Mouse (Mus musculus) MN1 (cell line): ENCODE measurements around the gene Ptprb.

Source experiments
- DNase-seq: peaks from one replicate; pipeline ENCODE4 v3.0.0-alpha.2; 2016; ENCODE audit warnings: low spot score

The Ptprb gene

DNA sequence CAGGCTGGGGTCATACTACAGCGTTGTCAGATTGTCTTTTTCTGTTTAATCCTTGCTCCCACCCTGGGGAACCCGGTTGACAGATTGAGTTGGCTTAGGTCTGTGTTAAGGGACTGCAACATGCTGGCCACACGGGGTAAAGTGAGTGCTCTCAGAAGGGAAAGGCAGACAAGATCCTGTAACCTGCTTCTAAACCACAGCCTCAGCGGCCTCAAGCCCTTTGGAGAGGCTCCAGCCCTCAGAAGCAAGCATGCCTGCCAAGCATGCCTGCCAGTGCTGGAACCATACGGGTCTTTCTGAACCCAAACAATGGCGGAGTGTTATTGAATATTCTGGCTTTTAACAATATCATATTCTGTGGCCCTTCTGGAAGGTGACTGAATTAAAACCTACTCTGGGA is 149.6 kb downstream of the Ptprb start:
- no peak for DNase-seq

DNA sequence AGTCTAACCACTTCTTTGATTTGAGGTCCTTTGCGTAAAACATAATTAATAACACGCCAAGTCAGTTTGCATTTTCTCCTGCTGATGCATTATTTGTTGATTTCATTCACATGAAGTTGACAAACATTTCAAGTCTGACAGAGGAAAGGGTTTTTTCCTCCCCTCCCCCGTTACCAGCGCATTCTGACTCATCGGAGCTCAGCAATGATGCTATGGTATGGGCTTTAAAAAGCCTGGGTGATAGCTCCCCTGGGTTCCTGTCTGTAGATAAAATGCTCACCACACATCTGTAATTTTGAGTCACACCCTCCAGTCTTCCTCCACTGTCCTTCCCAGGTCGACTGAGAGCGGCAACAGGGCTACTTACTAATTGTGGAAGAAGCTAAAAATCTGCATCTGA is 150.9 kb downstream of the Ptprb start:
- no peak for DNase-seq

DNA sequence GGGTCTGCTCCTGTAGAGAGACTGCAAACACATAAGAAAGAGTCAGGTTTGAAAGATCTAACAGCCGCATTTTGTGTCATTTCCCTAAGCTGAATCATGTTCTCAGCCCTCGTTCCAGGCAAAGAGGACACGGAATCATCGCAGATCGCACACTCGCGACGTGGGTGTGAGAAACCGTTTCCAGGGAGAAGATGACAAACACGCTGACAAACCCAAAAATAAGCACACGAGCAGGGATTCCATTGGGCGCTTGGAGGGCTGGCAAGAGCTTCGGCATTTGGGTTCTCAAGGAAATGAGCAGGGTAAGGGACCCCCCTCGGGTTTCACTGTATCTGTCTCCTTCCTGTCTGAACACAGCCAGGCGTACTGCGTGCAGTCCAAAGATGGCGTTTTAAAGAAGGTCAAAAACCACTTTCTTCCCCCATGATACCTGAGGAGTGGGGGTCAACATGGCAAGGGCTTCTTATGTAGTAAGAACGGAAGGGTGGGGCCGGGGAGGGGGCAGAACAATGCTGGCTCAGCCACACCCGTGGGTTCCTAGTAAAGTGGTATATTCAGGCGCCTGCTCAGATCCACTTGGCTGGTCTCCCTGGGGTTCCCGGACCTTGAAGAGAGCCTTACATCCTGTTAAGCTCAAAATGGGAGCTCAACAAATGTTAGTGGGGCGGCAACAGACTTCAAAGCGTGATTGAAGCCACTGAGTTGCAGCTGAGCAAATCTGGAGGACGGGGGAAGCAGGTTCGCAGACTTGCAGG is 152.9 kb downstream of the Ptprb start:
- DNase-seq = no peak

DNA sequence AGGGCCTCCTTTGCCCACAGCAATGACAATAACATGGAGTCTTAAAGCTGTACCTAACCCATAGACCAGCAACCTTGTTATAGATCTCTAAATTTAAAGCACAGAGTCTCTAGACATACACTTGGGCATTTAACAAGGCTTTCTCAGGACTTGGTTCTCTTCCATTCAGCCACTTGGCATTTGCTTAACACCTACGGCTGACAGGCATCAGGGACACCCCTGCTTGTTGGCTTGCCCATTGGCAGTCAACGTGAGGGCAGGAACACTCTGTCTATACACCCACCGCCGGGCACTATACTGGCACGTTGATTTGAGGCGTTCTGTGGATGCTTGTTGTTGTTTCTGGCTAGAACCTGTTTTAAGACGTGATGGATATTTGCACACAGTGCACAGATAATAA is 157.1 kb downstream of the Ptprb start:
- no peak for DNase-seq

DNA sequence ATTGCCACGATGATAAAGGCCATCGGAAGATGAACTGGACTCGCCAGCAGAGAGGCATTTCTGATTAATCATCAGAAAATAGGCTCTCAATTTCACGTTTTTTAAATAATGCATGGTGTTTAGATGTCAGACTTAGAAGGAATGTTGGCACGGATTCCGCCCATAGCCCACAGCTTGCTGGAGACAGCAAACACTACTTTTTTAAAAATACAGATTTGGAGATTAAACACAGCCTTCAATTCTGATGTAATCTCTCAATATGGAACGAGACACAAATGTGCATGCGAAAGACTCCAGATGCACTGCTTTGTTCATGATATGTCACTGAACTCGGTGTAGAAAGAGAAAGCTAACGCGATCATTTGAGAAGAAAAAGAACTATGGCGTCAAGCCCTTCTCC is 160.1 kb downstream of the Ptprb start:
- no peak for DNase-seq
